Mouse (Mus musculus) limb, embryonic 11.5 days (tissue): ENCODE measurements at regions not wholly inside any gene's neighbourhood (a gene's known extent, or its start where the extent isn't known, plus 50 kb on each side); places are given as distances from the start of the nearest gene placed in this dataset.

Experiments used
- ATAC-seq: fragments of 200-750 bp; cut with Nextera tagmentation; 2 replicates; pipeline ENCODE4 v1.8.0; 2017; ENCODE audit warnings: low read depth; ENCODE audit not compliant: insufficient number of reproducible peaks, low FRiP score, low TSS enrichment
- DNase-seq: peaks from one replicate; pipeline ENCODE4 v3.0.0-alpha.2; 2015; ENCODE audit warnings: low spot score
- H3K27ac ChIP-seq: fragments of 300-500 bp; sonication (generic); replicated peaks from 2 replicates; pipeline ENCODE4 v1.5.1; 2014; ENCODE audit warnings: low read depth, mild to moderate bottlenecking, low read length
- H3K27me3 ChIP-seq: fragments of 300-500 bp; sonication (generic); 2 replicates; pipeline ENCODE4 v1.6.1; 2014; ENCODE audit warnings: mild to moderate bottlenecking, low read length, mixed read lengths; ENCODE audit not compliant: control insufficient read depth, insufficient read depth
- H3K36me3 ChIP-seq: fragments of 300-500 bp; sonication (generic); 2 replicates; pipeline ENCODE4 v1.6.1; 2014; ENCODE audit warnings: mild to moderate bottlenecking, low read length, moderate library complexity, mixed read lengths; ENCODE audit not compliant: control insufficient read depth, insufficient read depth
- H3K4me1 ChIP-seq: fragments of 300-500 bp; sonication (generic); 2 replicates; pipeline ENCODE4 v1.6.1; 2014; ENCODE audit warnings: low read length, mixed read lengths; ENCODE audit not compliant: control insufficient read depth, insufficient read depth
- H3K4me2 ChIP-seq: fragments of 300-500 bp; sonication (generic); 2 replicates; pipeline ENCODE4 v1.6.1; 2014; ENCODE audit warnings: low read depth, mild to moderate bottlenecking, moderate library complexity; ENCODE audit not compliant: severe bottlenecking
- H3K4me3 ChIP-seq: fragments of 300-500 bp; sonication (generic); 2 replicates; pipeline ENCODE4 v1.5.1; 2014; ENCODE audit warnings: low read depth, low read length
- H3K9ac ChIP-seq: fragments of 300-500 bp; sonication (generic); 2 replicates; pipeline ENCODE4 v1.6.1; 2014; ENCODE audit warnings: mild to moderate bottlenecking, low read length
- H3K9me3 ChIP-seq: fragments of 300-500 bp; sonication (generic); 2 replicates; pipeline ENCODE4 v1.6.1; 2016; ENCODE audit warnings: low read length; ENCODE audit not compliant: control insufficient read depth
- WGBS: fragments of 180-500 bp; shearing (Covaris S2); extraction: QIAGEN DNeasy Blood & Tissue Kit; methylation state at CpG from one replicate; pipeline ENCODE4 v1.1.7; 2014; 5-methylcytosine and 5-hydroxymethylcytosine counted together

DNA sequence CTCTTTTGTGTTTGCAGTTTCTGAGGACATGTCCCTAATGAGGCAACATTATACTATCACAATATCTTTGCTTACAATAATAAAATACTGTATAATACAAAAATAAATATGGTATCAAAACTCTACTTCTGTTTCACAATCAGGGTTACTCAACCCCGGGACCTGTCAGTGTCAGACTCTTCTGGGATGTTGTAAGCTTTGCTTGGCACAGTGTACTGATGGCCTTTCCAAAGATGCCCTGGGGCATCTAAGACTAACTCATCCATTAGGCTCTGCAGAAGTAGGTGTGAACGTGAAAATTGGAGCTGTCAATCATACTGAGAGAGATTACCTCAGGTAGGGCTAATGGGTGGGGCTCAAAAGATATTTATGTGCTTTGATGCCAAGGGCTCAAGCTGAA, 249.0 kb downstream of the Gm5447 start:
- Histone ChIP-seq H3K4me2 (no peak overlapping the region), H3K9ac (no peak overlapping the region), H3K9me3 (no peaks in the 10 kb centered on the region), H3K4me3 (no peak overlapping the region), H3K36me3 (no peaks in the 10 kb centered on the region), H3K27me3 (no peaks in the 10 kb centered on the region), H3K4me1 (no peaks in the 10 kb centered on the region), H3K27ac (no peak overlapping the region)
- DNase-seq (no peak), ATAC-seq (no peak)
- WGBS: 78% methylated on average over 2 of the region's 2 CpGs

- no peak for DNase-seq
- Histone ChIP-seq H3K27me3 (no peaks in the 10 kb centered on the region), H3K4me1 (no peaks in the 10 kb centered on the region), H3K4me3 (no peak overlapping the region), H3K4me2 (no peak overlapping the region), H3K36me3 (no peaks in the 10 kb centered on the region), H3K9ac (no peak overlapping the region), H3K9me3 (no peaks in the 10 kb centered on the region), H3K27ac (no peak overlapping the region)
- 94% methylated on average over 6 of the region's 6 CpGs for WGBS
- ATAC-seq: no peak
Observed at GRCm38 (mm10) chr13:31240546-31240945, 266.5 kb downstream of the Gm5447 start.

- H3K27ac ChIP-seq: no peak overlapping the region
Observed at GRCm38 (mm10) chr13:31248996-31249395, 275.0 kb downstream of the Gm5447 start.

DNA sequence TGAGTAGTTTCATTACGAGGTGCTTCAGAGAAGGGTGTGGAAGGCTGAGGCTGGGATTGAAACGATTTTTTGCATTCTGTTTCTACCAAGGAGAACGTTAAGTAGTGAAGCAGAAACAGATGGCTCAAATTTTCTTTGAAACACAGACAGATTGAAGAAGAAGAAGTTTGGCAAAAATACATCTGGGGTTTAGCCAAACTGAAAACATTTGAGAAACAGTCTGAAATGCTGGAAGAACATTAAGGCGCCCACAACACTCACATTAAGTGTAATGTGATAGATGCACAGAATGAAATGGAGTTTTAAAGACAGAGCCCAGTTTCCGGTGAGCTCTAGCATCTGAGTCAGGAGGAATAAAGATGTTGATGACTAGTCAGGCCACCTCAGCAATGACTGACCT, 275.5 kb downstream of the Gm5447 start:
- ATAC-seq (no peak), DNase-seq (no peak)
- no peak overlapping the region for H3K9ac ChIP-seq
- no peak overlapping the region for H3K4me3 ChIP-seq
- H3K27me3 ChIP-seq: no peaks in the 10 kb centered on the region
- H3K9me3 ChIP-seq: no peaks in the 10 kb centered on the region
- H3K4me2 ChIP-seq: no peak overlapping the region
- H3K27ac ChIP-seq: no peak overlapping the region
- H3K4me1 ChIP-seq: no peaks in the 10 kb centered on the region
- H3K36me3 ChIP-seq: no peaks in the 10 kb centered on the region
- WGBS: 58% methylated on average over 5 of the region's 5 CpGs

More at GRCm38 (mm10) chr13:31248996-31249395, 275.0 kb downstream of the Gm5447 start:
- H3K27me3 ChIP-seq: no peaks in the 10 kb centered on the region
- no peaks in the 10 kb centered on the region for H3K36me3 ChIP-seq
- H3K9ac ChIP-seq: no peak overlapping the region
- H3K4me2 ChIP-seq: no peak overlapping the region
- DNase-seq (no peak), ATAC-seq (no peak)
- 97% methylated on average over 3 of the region's 3 CpGs for WGBS
- H3K4me3 ChIP-seq: no peak overlapping the region
- no peaks in the 10 kb centered on the region for H3K4me1 ChIP-seq
- H3K9me3 ChIP-seq: no peaks in the 10 kb centered on the region

GRCm38 (mm10) chr13:31254016-31254415, 280.0 kb downstream of the Gm5447 start:
- Histone ChIP-seq H3K4me2 (no peak overlapping the region), H3K4me1 (no peaks in the 10 kb centered on the region), H3K27ac (no peak overlapping the region), H3K9me3 (no peaks in the 10 kb centered on the region), H3K4me3 (no peak overlapping the region), H3K27me3 (no peaks in the 10 kb centered on the region), H3K36me3 (no peaks in the 10 kb centered on the region), H3K9ac (no peak overlapping the region)
- 84% methylated on average over 4 of the region's 4 CpGs for WGBS
- no peak for ATAC-seq
- no peak for DNase-seq

DNA sequence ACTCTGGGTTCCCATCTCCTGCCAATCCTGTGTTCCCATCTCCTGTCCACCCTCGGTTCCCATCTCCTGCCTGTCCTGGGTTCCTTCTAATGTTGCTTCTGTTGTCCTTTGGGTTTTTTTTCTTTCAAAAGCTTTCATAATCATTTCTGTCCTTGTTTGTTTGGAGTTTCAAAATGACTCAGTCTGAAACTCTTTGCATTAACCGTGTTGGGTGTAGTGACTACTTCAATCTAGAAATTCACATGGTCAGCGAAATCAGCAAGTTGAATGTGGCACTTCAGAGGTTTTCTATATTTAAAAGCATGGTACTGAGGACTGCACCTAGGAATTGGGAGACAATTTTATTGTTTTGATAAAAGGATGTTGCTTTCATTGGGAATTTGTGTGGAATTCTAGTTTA, 280.7 kb downstream of the Gm5447 start:
- WGBS: 85% methylated on average over 3 of the region's 3 CpGs
- no peak overlapping the region for H3K27ac ChIP-seq
- H3K9ac ChIP-seq: no peak overlapping the region
- no peaks in the 10 kb centered on the region for H3K27me3 ChIP-seq
- ATAC-seq (no peak), DNase-seq (no peak)
- no peaks in the 10 kb centered on the region for H3K4me1 ChIP-seq
- no peaks in the 10 kb centered on the region for H3K36me3 ChIP-seq
- no peaks in the 10 kb centered on the region for H3K9me3 ChIP-seq
- no peak overlapping the region for H3K4me2 ChIP-seq
- no peak overlapping the region for H3K4me3 ChIP-seq

GRCm38 (mm10) chr13:31255506-31255905, 281.5 kb downstream of the Gm5447 start:
- ATAC-seq (no peak), DNase-seq (no peak)
- Histone ChIP-seq H3K36me3 (no peaks in the 10 kb centered on the region), H3K4me1 (no peaks in the 10 kb centered on the region), H3K4me3 (no peak overlapping the region), H3K9me3 (no peaks in the 10 kb centered on the region), H3K27me3 (no peaks in the 10 kb centered on the region), H3K4me2 (no peak overlapping the region), H3K27ac (no peak overlapping the region), H3K9ac (no peak overlapping the region)
- WGBS: 94% methylated on average over 3 of the region's 3 CpGs

DNA sequence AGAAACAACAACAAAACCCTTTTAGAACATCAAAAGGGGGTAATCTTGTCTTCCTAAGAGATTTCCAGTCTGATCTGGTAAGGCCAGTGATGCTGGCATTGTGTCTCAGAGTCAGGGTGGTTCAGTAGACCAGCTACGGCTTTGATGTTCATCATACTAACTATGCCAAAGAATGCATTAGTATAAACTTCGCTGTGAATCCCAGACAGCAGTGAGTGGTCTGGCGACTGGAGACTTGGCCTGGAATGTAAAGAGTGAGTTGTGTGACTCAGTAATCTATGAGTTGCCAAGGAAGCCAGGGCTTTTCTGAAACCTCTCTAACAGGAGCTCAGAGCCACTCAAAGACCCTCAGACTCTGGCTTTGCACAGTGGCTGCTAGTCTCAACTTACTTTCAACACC, 288.1 kb upstream of the Foxq1 start:
- no peak overlapping the region for H3K9ac ChIP-seq
- H3K4me1 ChIP-seq: no peaks in the 10 kb centered on the region
- no peaks in the 10 kb centered on the region for H3K9me3 ChIP-seq
- H3K27ac ChIP-seq: no peak overlapping the region
- no peak overlapping the region for H3K4me2 ChIP-seq
- H3K36me3 ChIP-seq: no peaks in the 10 kb centered on the region
- no peak for DNase-seq
- ATAC-seq: no peak
- WGBS: 64% methylated on average over 3 of the region's 3 CpGs
- H3K27me3 ChIP-seq: no peaks in the 10 kb centered on the region
- H3K4me3 ChIP-seq: no peak overlapping the region

GRCm38 (mm10) chr13:31276005-31276644, 279.8 kb upstream of the Foxq1 start:
- H3K27me3 ChIP-seq: no peaks in the 10 kb centered on the region
- ATAC-seq: no peak
- H3K4me1 ChIP-seq: no peaks in the 10 kb centered on the region
- H3K9me3 ChIP-seq: no peaks in the 10 kb centered on the region
- no peak overlapping the region for H3K4me3 ChIP-seq
- 35% methylated on average over 6 of the region's 6 CpGs for WGBS
- H3K27ac ChIP-seq: no peak overlapping the region
- no peak overlapping the region for H3K4me2 ChIP-seq
- no peaks in the 10 kb centered on the region for H3K36me3 ChIP-seq
- no peak overlapping the region for H3K9ac ChIP-seq
- no peak for DNase-seq
